Mouse (Mus musculus) megakaryocyte-erythroid progenitor cell, adult 5-6 weeks (primary cell): Measurements from ENCODE around the gene Zfp182. TPM values are rescaled to one million over a fixed set of nuclear protein-coding genes. Genes with fewer than 3 reads are reported as not detected.

ENCODE experiments used
- ATAC-seq: replicated peaks from 2 replicates; pipeline ENCODE4 v1.8.0; 2016; ENCODE audit warnings: mild to moderate bottlenecking, inconsistent platforms; ENCODE audit not compliant: severe bottlenecking, poor library complexity, low FRiP score, low TSS enrichment
- total RNA-seq, 2 experiments: library from RNA; stranded (forward) in 1 of 2; stranded (reverse) in 1 of 2; fragments of 200-1000, 215-1000 nt in 1 of 2; fragments of >200 nt in 1 of 2; fragmentation: Nextera tagmentation in 1 of 2; gene quantifications; 2 replicates each; pipeline ENCODE4 v1.2.3; 2014 to 2017

Gene Zfp182
- total RNA-seq (2014; fragmentation: Nextera tagmentation): 15.7 and 19.1 TPM in 2 replicates
- total RNA-seq (2017): 11.2 and 15.5 TPM in 2 replicates

GRCm38 (mm10) chrX:21061866-21062543 lies at the start of gene Zfp182:
Zfp182 (minus strand) TSS chrX:21062316.
- ATAC-seq: peak; percentile 99

GRCm38 (mm10) chrX:21089867-21090239 lies 27.7 kb upstream of the Zfp182 start:
- ATAC-seq: no peak

GRCm38 (mm10) chrX:21088983-21089866 lies 27.1 kb upstream of the Zfp182 start, which contains the start of gene Zfp300:
Zfp300 (minus strand) TSS chrX:21089527.
- ATAC-seq: peak; percentile 70

- peak; percentile 26; the same call in 1 of the 2 replicates for ATAC-seq
These were observed 26.5 kb upstream of the Zfp182 start for GRCm38 (mm10) chrX:21088645-21088982.

- no peak for ATAC-seq
These were observed 6.0 kb upstream of the Zfp182 start, which contains the start of gene Spaca5 for GRCm38 (mm10) chrX:21068106-21068505. Spaca5 (plus strand) TSS chrX:21068406.

DNA sequence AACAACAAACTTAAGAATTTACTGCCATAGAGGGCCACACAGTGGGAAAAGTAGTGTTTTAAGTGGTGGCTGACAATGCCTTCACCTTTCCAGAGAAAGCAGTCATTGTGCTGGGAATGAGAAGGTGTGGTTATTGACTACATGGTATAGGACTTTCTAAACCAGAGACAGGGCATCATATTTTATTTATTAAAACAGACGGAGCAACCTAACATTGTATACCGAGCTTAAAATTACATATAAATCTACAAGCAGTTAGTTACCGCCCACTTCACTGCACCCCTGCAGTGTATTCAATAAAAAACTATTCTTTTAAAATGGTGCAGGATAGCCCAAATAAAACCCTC lies 401 bp upstream of the Zfp182 start:
- ATAC-seq: no peak

DNA sequence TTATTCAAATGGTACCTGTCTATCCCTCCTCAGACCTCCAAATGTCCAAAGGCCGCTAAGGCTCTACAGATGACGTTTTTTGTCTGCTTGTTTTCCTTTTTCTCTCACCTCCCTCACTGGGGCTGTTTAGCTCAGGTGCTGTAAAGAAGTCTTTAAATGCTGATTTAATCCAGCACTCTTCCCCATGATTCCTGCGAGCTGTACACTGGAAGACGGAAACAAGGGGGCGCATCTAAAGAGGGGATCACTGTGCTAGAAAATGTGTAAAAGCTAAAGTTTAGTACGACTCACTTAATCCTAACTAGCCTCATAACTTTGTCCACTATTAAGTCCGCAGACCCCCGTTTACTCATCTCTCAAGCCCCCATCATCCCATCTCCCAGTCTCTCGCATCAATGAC lies 656 bp downstream of the Zfp182 start:
- ATAC-seq: peak; percentile 57

GRCm38 (mm10) chrX:20980901-20981300 lies 81.2 kb downstream of the Zfp182 start:
- ATAC-seq: no peak

Other genes starting within 250 kb of the Zfp182 start
- not detected in 2 replicates for gene Timp1, start 192.2 kb downstream of the Zfp182 start, total RNA-seq (2014; fragmentation: Nextera tagmentation)
- not detected in 2 replicates for gene Timp1, start 192.2 kb downstream of the Zfp182 start, total RNA-seq (2017)
- not detected in 2 replicates for gene Syn1, start 141.3 kb downstream of the Zfp182 start, total RNA-seq (2014; fragmentation: Nextera tagmentation)
- 0.46 TPM in 1 of 2 replicates, not detected in the other for gene Syn1, start 141.3 kb downstream of the Zfp182 start, total RNA-seq (2017)
- gene Cfp, start 130.8 kb downstream of the Zfp182 start, total RNA-seq (2014; fragmentation: Nextera tagmentation): 0.72 and 5.6 TPM in 2 replicates
- gene Cfp, start 130.8 kb downstream of the Zfp182 start, total RNA-seq (2017): 1.8 and 4.2 TPM in 2 replicates
- gene Elk1, start 111.7 kb downstream of the Zfp182 start, total RNA-seq (2014; fragmentation: Nextera tagmentation): 5.3 and 9.8 TPM in 2 replicates
- 2.1 and 2.2 TPM in 2 replicates for gene Elk1, start 111.7 kb downstream of the Zfp182 start, total RNA-seq (2017)
- gene Uxt, start 100.3 kb downstream of the Zfp182 start, total RNA-seq (2014; fragmentation: Nextera tagmentation): 45.3 and 61.1 TPM in 2 replicates
- gene Uxt, start 100.3 kb downstream of the Zfp182 start, total RNA-seq (2017): 30.0 and 42.4 TPM in 2 replicates
- not detected in 2 replicates for gene Spaca5, start 6.1 kb upstream of the Zfp182 start, total RNA-seq (2014; fragmentation: Nextera tagmentation)
- gene Spaca5, start 6.1 kb upstream of the Zfp182 start, total RNA-seq (2017): not detected in 2 replicates
- gene Zfp300, start 27.2 kb upstream of the Zfp182 start, total RNA-seq (2014; fragmentation: Nextera tagmentation): 0.07 TPM in 1 of 2 replicates, not detected in the other
- gene Zfp300, start 27.2 kb upstream of the Zfp182 start, total RNA-seq (2017): 0.19 TPM in 1 of 2 replicates, not detected in the other
- gene Ssxa1, start 53.5 kb upstream of the Zfp182 start, total RNA-seq (2014; fragmentation: Nextera tagmentation): not detected in 2 replicates
- gene Ssxa1, start 53.5 kb upstream of the Zfp182 start, total RNA-seq (2017): not detected in 2 replicates
- not detected in 2 replicates for gene Gm21876, start 113.3 kb upstream of the Zfp182 start, total RNA-seq (2014; fragmentation: Nextera tagmentation)
- not detected in 2 replicates for gene Gm21876, start 113.3 kb upstream of the Zfp182 start, total RNA-seq (2017)